Mouse (Mus musculus): ENCODE results near the gene Ndel1. TPM values are rescaled to one million over a fixed set of nuclear protein-coding genes. Genes with fewer than 3 reads are reported as not detected.

Ndel1 gene
- polyA plus RNA-seq, 1 experiment from 2014 or later = 56.7 TPM

GRCm38 (mm10) chr11:68791794-68792193, 79.9 kb downstream of the Ndel1 start:
- 87% methylated on average over 9 of the region's 9 CpGs for WGBS
- Histone ChIP-seq H3K4me1 (no peaks in the 10 kb centered on the region), H3K4me2 (no peak overlapping the region), H3K27me3 (replicated peaks) (no peaks in the 10 kb centered on the region), H3K9me3 (no peaks in the 10 kb centered on the region), H3K4me3 (no peak overlapping the region), H3K9ac (no peak overlapping the region), H3K27ac (replicated peaks) (no peak overlapping the region), H3K36me3 (peaks cover 99% of the 10 kb centered on the region)
- ATAC-seq (ENCODE audit: extremely low read depth, insufficient number of reproducible peaks, low FRiP score, low TSS enrichment) = no peak

GRCm38 (mm10) chr11:68790720-68791119, 80.9 kb downstream of the Ndel1 start:
- ATAC-seq (ENCODE audit: extremely low read depth, insufficient number of reproducible peaks, low FRiP score, low TSS enrichment) = no peak
- H3K9ac ChIP-seq = no peak overlapping the region
- H3K4me3 ChIP-seq = no peak overlapping the region
- no peaks in the 10 kb centered on the region for H3K4me1 ChIP-seq
- 85% methylated on average over 10 of the region's 10 CpGs for WGBS
- H3K9me3 ChIP-seq = no peaks in the 10 kb centered on the region
- no peak overlapping the region for H3K4me2 ChIP-seq
- H3K27me3 ChIP-seq (replicated peaks) = no peaks in the 10 kb centered on the region
- no peak overlapping the region for H3K27ac ChIP-seq (replicated peaks)
- peaks cover 99% of the 10 kb centered on the region for H3K36me3 ChIP-seq

GRCm38 (mm10) chr11:68787222-68787621, 84.4 kb downstream of the Ndel1 start:
- Histone ChIP-seq H3K27me3 (replicated peaks) (no peaks in the 10 kb centered on the region), H3K36me3 (peaks cover 99% of the 10 kb centered on the region), H3K9me3 (no peaks in the 10 kb centered on the region), H3K4me3 (no peak overlapping the region), H3K4me1 (no peaks in the 10 kb centered on the region), H3K27ac (replicated peaks) (no peak overlapping the region), H3K9ac (no peak overlapping the region), H3K4me2 (no peak overlapping the region)
- no peak for ATAC-seq (ENCODE audit: extremely low read depth, insufficient number of reproducible peaks, low FRiP score, low TSS enrichment)
- WGBS = 90% methylated on average over 9 of the region's 9 CpGs

GRCm38 (mm10) chr11:68785813-68786212, 85.8 kb downstream of the Ndel1 start:
- no peak for ATAC-seq (ENCODE audit: extremely low read depth, insufficient number of reproducible peaks, low FRiP score, low TSS enrichment)
- no peaks in the 10 kb centered on the region for H3K27me3 ChIP-seq (replicated peaks)
- no peaks in the 10 kb centered on the region for H3K9me3 ChIP-seq
- WGBS = 84% methylated on average over 8 of the region's 8 CpGs
- H3K36me3 ChIP-seq = peaks cover 99% of the 10 kb centered on the region
- H3K9ac ChIP-seq = no peak overlapping the region
- no peak overlapping the region for H3K27ac ChIP-seq (replicated peaks)
- peaks cover 8% of the 10 kb centered on the region for H3K4me1 ChIP-seq
- H3K4me2 ChIP-seq = no peak overlapping the region
- H3K4me3 ChIP-seq = no peak overlapping the region

GRCm38 (mm10) chr11:68782336-68782735, 89.3 kb downstream of the Ndel1 start:
- no peak for ATAC-seq (ENCODE audit: extremely low read depth, insufficient number of reproducible peaks, low FRiP score, low TSS enrichment)
- Histone ChIP-seq H3K9ac (no peak overlapping the region), H3K4me2 (no peak overlapping the region), H3K27me3 (replicated peaks) (no peaks in the 10 kb centered on the region), H3K36me3 (peaks cover 93% of the 10 kb centered on the region), H3K4me3 (no peak overlapping the region), H3K27ac (replicated peaks) (no peak overlapping the region), H3K4me1 (peaks cover 32% of the 10 kb centered on the region), H3K9me3 (no peaks in the 10 kb centered on the region)
- 85% methylated on average over 9 of the region's 9 CpGs for WGBS

GRCm38 (mm10) chr11:68780466-68781114, 91.1 kb downstream of the Ndel1 start:
- Histone ChIP-seq H3K27me3 (replicated peaks) (no peaks in the 10 kb centered on the region), H3K27ac (replicated peaks) (peak overlapping the region; percentile 83), H3K4me3 (no peak overlapping the region), H3K9ac (no peak overlapping the region), H3K4me2 (peak overlapping the region; percentile 29; the same call in 1 of the 2 replicates), H3K36me3 (peaks cover 94% of the 10 kb centered on the region), H3K4me1 (peaks cover 32% of the 10 kb centered on the region), H3K9me3 (no peaks in the 10 kb centered on the region)
- 25% methylated on average over 14 of the region's 14 CpGs for WGBS
- peak; percentile 43; the same call in 1 of the 2 replicates for ATAC-seq (ENCODE audit: extremely low read depth, insufficient number of reproducible peaks, low FRiP score, low TSS enrichment)

GRCm38 (mm10) chr11:68779735-68780465, 91.8 kb downstream of the Ndel1 start:
- 42% methylated on average over 10 of the region's 10 CpGs for WGBS
- peaks cover 94% of the 10 kb centered on the region for H3K36me3 ChIP-seq
- H3K9ac ChIP-seq = peak overlapping the region; percentile 53; the same call in 1 of the 2 replicates
- H3K4me2 ChIP-seq = no peak overlapping the region; the same call in none of the 2 replicates
- peaks cover 32% of the 10 kb centered on the region for H3K4me1 ChIP-seq
- no peaks in the 10 kb centered on the region for H3K9me3 ChIP-seq
- H3K27ac ChIP-seq (replicated peaks) = peak overlapping the region; percentile 83
- ATAC-seq (ENCODE audit: extremely low read depth, insufficient number of reproducible peaks, low FRiP score, low TSS enrichment) = no peak
- H3K27me3 ChIP-seq (replicated peaks) = no peaks in the 10 kb centered on the region
- H3K4me3 ChIP-seq = no peak overlapping the region

- no peaks in the 10 kb centered on the region for H3K9me3 ChIP-seq
- H3K9ac ChIP-seq = 0 out of 2 replicates have a peak overlapping the region, but pooled peaks have one; percentile 19
- H3K4me3 ChIP-seq = no peak overlapping the region
- H3K4me1 ChIP-seq = peaks cover 32% of the 10 kb centered on the region
- ATAC-seq (ENCODE audit: extremely low read depth, insufficient number of reproducible peaks, low FRiP score, low TSS enrichment) = no peak
- H3K36me3 ChIP-seq = peaks cover 94% of the 10 kb centered on the region
- H3K27me3 ChIP-seq (replicated peaks) = no peaks in the 10 kb centered on the region
- no peak overlapping the region for H3K4me2 ChIP-seq
- H3K27ac ChIP-seq (replicated peaks) = no peak overlapping the region
Measured at GRCm38 (mm10) chr11:68778855-68779254, 92.8 kb downstream of the Ndel1 start.

GRCm38 (mm10) chr11:68777933-68778332, 93.7 kb downstream of the Ndel1 start:
- no peak overlapping the region for H3K4me3 ChIP-seq
- H3K27ac ChIP-seq (replicated peaks) = no peak overlapping the region
- no peaks in the 10 kb centered on the region for H3K9me3 ChIP-seq
- no peaks in the 10 kb centered on the region for H3K27me3 ChIP-seq (replicated peaks)
- H3K36me3 ChIP-seq = peaks cover 94% of the 10 kb centered on the region
- no peak for ATAC-seq (ENCODE audit: extremely low read depth, insufficient number of reproducible peaks, low FRiP score, low TSS enrichment)
- no peak overlapping the region for H3K9ac ChIP-seq
- 68% methylated on average over 11 of the region's 11 CpGs for WGBS
- H3K4me1 ChIP-seq = peaks cover 32% of the 10 kb centered on the region
- H3K4me2 ChIP-seq = no peak overlapping the region

GRCm38 (mm10) chr11:68776147-68776655, 95.5 kb downstream of the Ndel1 start:
- peaks cover 29% of the 10 kb centered on the region for H3K4me1 ChIP-seq
- WGBS = 75% methylated on average over 7 of the region's 7 CpGs
- ATAC-seq (ENCODE audit: extremely low read depth, insufficient number of reproducible peaks, low FRiP score, low TSS enrichment) = no peak
- no peaks in the 10 kb centered on the region for H3K27me3 ChIP-seq (replicated peaks)
- no peak overlapping the region for H3K27ac ChIP-seq (replicated peaks)
- no peak overlapping the region for H3K4me3 ChIP-seq
- peaks cover 94% of the 10 kb centered on the region for H3K36me3 ChIP-seq
- no peak overlapping the region for H3K9ac ChIP-seq
- no peaks in the 10 kb centered on the region for H3K9me3 ChIP-seq
- no peak overlapping the region for H3K4me2 ChIP-seq

Measured in heart, embryonic 13.5 days (tissue).